Mouse (Mus musculus) embryonic facial prominence, embryonic 10.5 days (tissue): ENCODE results near the gene Ntm. TPM values are rescaled to one million over a fixed set of nuclear protein-coding genes. Genes with fewer than 3 reads are reported as not detected.

ENCODE experiments used
- DNase-seq: peaks from one replicate; pipeline ENCODE4 v3.0.0-alpha.2; 2017; ENCODE audit warnings: low spot score
- H3K27ac ChIP-seq: fragments of 300-500 bp; sonication (generic); replicated peaks from 2 replicates; pipeline ENCODE4 v1.5.1; 2016; ENCODE audit warnings: mild to moderate bottlenecking
- H3K27me3 ChIP-seq: fragments of 300-500 bp; sonication (generic); replicated peaks from 2 replicates; pipeline ENCODE4 v1.6.1; 2016; ENCODE audit warnings: low read depth, mild to moderate bottlenecking; ENCODE audit not compliant: poor library complexity, severe bottlenecking
- H3K36me3 ChIP-seq: fragments of 300-500 bp; sonication (generic); replicated peaks from 2 replicates; pipeline ENCODE4 v1.6.1; 2016; ENCODE audit warnings: mild to moderate bottlenecking, moderate library complexity
- H3K4me1 ChIP-seq: fragments of 300-500 bp; sonication (generic); 2 replicates; pipeline ENCODE4 v1.6.1; 2016
- H3K4me3 ChIP-seq: fragments of 300-500 bp; sonication (generic); 2 replicates; pipeline ENCODE4 v1.5.1; 2016; ENCODE audit warnings: mild to moderate bottlenecking, moderate library complexity
- H3K9me3 ChIP-seq: fragments of 300-500 bp; sonication (generic); 2 replicates; pipeline ENCODE4 v1.6.1; 2016; ENCODE audit warnings: mild to moderate bottlenecking
- WGBS: fragments of 180-500 bp; shearing (Covaris S2); methylation state at CpG from one replicate; pipeline ENCODE4 v1.1.7; 2016; 5-methylcytosine and 5-hydroxymethylcytosine counted together
- polyA plus RNA-seq: library from polyadenylated mRNA; unstranded; fragments of >200 nt; fragmentation: Nextera tagmentation; extraction: Ambion mirVana; gene quantifications from 2 replicates; pipeline ENCODE4 v1.2.1, GENCODE M21; 2016

Ntm gene
- polyA plus RNA-seq, 1 experiment from 2014 or later = 8.1 TPM

- Histone ChIP-seq H3K9me3 (no peaks in the 10 kb centered on the region), H3K36me3 (no peaks in the 10 kb centered on the region), H3K27ac (no peak overlapping the region), H3K4me1 (no peaks in the 10 kb centered on the region), H3K27me3 (no peaks in the 10 kb centered on the region), H3K4me3 (no peak overlapping the region)
- no peak for DNase-seq
- whole genome bisulfite sequencing = 68% methylated on average over 2 of the region's 2 CpGs
Observed at GRCm38 (mm10) chr9:29516688-29517087, 446.3 kb downstream of the Ntm start.

DNA sequence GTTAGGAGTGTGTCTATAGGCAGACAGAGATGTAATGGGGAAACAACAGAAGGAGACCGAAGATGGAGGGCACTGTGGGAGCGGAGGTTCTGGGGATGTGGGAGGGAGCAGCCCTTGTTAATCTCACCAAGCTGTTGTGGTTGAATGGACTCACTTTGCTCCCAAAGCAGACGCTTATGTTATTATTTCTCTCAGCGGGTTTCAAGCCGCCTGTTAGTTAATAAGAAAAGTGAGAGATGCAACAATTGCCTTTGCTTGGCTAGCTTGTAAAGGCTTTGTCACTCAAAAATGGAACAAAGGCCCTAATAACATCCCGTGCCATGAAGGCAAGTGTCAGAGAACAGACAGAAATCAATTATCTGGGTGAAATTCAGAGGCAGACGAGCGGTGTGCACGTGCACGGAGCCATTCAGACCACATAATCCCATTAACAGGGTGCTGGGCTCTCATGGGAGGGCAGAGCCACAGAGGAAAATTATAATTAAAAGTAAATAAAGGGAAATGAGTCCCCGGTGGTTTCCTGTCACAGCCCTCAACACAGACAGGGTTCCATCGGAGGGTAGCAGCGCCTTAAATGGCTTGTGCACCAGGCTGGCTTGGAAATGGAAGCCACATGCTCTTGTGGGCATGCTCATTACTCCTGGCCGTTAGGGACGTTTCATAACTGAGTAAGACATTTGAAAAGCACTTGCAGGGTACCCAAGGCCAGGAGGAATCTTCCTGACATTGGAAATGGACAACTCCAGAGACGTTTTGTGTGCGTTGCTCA, 448.2 kb downstream of the Ntm start:
- Histone ChIP-seq H3K9me3 (no peaks in the 10 kb centered on the region), H3K36me3 (no peaks in the 10 kb centered on the region), H3K27ac (no peak overlapping the region), H3K27me3 (no peaks in the 10 kb centered on the region), H3K4me3 (no peak overlapping the region), H3K4me1 (no peaks in the 10 kb centered on the region)
- DNase-seq = no peak
- 69% methylated on average over 17 of the region's 17 CpGs for WGBS

DNA sequence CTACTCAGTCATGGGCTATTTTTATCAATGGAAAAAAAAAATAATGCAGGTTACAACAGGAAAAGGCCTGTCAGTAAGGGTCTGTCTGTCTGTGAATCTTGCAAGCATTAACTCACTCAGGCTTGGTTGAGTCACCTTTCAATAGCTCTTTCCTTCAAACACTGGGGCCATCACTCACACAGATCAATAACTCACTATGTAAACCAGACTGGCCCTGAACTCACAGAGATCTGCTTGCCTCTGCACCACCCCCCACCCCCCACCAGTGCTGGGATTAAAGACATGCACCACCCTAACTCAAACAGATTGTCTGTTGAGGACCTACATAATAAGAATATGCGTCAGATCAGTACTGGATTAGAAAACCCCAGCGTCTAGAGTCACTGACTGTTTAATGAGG, 466.9 kb downstream of the Ntm start:
- H3K4me3 ChIP-seq = no peak overlapping the region
- no peaks in the 10 kb centered on the region for H3K9me3 ChIP-seq
- DNase-seq = no peak
- 48% methylated on average over 2 of the region's 2 CpGs for WGBS
- no peak overlapping the region for H3K27ac ChIP-seq
- no peaks in the 10 kb centered on the region for H3K27me3 ChIP-seq
- H3K4me1 ChIP-seq = no peaks in the 10 kb centered on the region
- no peaks in the 10 kb centered on the region for H3K36me3 ChIP-seq

GRCm38 (mm10) chr9:29482272-29482671, 480.7 kb downstream of the Ntm start:
- WGBS = 92% methylated on average over 2 of the region's 2 CpGs
- no peaks in the 10 kb centered on the region for H3K4me1 ChIP-seq
- 0 out of 2 replicates have a peak, but pooled peaks cover 3% of the 10 kb centered on the region for H3K27me3 ChIP-seq
- no peaks in the 10 kb centered on the region for H3K36me3 ChIP-seq
- no peaks in the 10 kb centered on the region for H3K9me3 ChIP-seq
- H3K4me3 ChIP-seq = no peak overlapping the region
- no peak for DNase-seq
- no peak overlapping the region for H3K27ac ChIP-seq

DNA sequence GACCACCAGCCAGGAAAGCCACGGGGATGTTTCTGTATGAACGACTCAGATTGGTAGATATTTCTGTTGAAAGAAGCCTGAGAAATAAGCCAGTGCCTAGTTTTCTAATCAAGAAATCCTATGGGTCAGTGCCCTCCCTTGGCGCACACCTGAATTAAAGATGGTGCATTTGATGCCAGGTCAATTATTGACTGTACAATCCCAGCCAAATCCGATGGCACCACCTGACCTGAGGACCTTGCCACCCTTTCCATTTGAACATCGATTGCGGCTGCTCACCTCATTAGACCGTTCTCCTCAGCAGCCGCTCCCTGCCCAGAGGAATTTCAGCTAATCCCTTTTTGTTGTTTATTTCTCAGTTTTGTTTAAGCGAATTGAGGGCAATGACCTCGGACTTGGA, 483.9 kb downstream of the Ntm start:
- no peak for DNase-seq
- 76% methylated on average over 10 of the region's 10 CpGs for WGBS
- Histone ChIP-seq H3K36me3 (no peaks in the 10 kb centered on the region), H3K4me1 (no peaks in the 10 kb centered on the region), H3K27ac (no peak overlapping the region), H3K27me3 (0 out of 2 replicates have a peak, but pooled peaks cover 3% of the 10 kb centered on the region), H3K9me3 (no peaks in the 10 kb centered on the region), H3K4me3 (no peak overlapping the region)

- WGBS = 51% methylated on average over 6 of the region's 6 CpGs
- no peak overlapping the region for H3K4me3 ChIP-seq
- H3K4me1 ChIP-seq = no peaks in the 10 kb centered on the region
- H3K36me3 ChIP-seq = no peaks in the 10 kb centered on the region
- H3K27ac ChIP-seq = no peak overlapping the region
- 0 out of 2 replicates have a peak, but pooled peaks cover 3% of the 10 kb centered on the region for H3K27me3 ChIP-seq
- DNase-seq = no peak
- no peaks in the 10 kb centered on the region for H3K9me3 ChIP-seq
Observed at GRCm38 (mm10) chr9:29477219-29477618, 485.7 kb downstream of the Ntm start.

GRCm38 (mm10) chr9:29473418-29473817, 489.5 kb downstream of the Ntm start:
- Histone ChIP-seq H3K27ac (no peak overlapping the region), H3K4me3 (no peak overlapping the region), H3K27me3 (0 out of 2 replicates have a peak, but pooled peaks cover 3% of the 10 kb centered on the region), H3K36me3 (no peaks in the 10 kb centered on the region), H3K4me1 (no peaks in the 10 kb centered on the region), H3K9me3 (no peaks in the 10 kb centered on the region)
- no peak for DNase-seq

GRCm38 (mm10) chr9:29472226-29472625, 490.7 kb downstream of the Ntm start:
- no peaks in the 10 kb centered on the region for H3K27me3 ChIP-seq
- no peaks in the 10 kb centered on the region for H3K4me1 ChIP-seq
- H3K9me3 ChIP-seq = no peaks in the 10 kb centered on the region
- 67% methylated on average over 4 of the region's 4 CpGs for WGBS
- H3K36me3 ChIP-seq = no peaks in the 10 kb centered on the region
- H3K4me3 ChIP-seq = no peak overlapping the region
- no peak overlapping the region for H3K27ac ChIP-seq
- no peak for DNase-seq

DNA sequence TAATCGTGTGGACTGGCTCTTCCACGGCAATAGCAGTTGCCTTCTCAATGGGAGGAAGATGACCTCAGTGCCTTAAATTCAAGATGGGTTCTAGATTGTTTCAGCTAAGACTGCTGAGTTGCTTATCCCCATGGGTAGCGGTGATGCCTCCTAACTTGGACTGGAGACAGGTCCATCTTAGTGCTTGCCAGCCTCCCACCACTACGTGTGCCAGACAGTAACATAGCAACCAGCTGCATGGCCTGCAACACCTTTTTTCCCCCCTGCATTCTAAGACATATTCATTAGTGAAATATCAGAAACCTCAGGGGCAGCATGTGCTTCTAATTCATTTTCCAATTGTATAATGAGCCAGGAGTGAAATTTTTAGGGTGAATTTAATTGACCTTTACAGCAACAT, 498.2 kb downstream of the Ntm start:
- Histone ChIP-seq H3K36me3 (no peaks in the 10 kb centered on the region), H3K4me1 (peaks cover 11% of the 10 kb centered on the region), H3K27me3 (no peaks in the 10 kb centered on the region), H3K27ac (no peak overlapping the region), H3K4me3 (no peak overlapping the region), H3K9me3 (no peaks in the 10 kb centered on the region)
- 84% methylated on average over 4 of the region's 4 CpGs for WGBS
- DNase-seq = no peak

GRCm38 (mm10) chr9:29462970-29463593, 499.9 kb downstream of the Ntm start:
- no peak for DNase-seq
- no peaks in the 10 kb centered on the region for H3K36me3 ChIP-seq
- no peaks in the 10 kb centered on the region for H3K27me3 ChIP-seq
- no peaks in the 10 kb centered on the region for H3K9me3 ChIP-seq
- 81% methylated on average over 10 of the region's 10 CpGs for WGBS
- H3K27ac ChIP-seq = no peak overlapping the region
- H3K4me1 ChIP-seq = peaks cover 12% of the 10 kb centered on the region
- no peak overlapping the region for H3K4me3 ChIP-seq

GRCm38 (mm10) chr9:29457976-29458572, 504.9 kb downstream of the Ntm start:
- Histone ChIP-seq H3K27me3 (no peaks in the 10 kb centered on the region; the same call in 1 of the 2 replicates), H3K9me3 (no peaks in the 10 kb centered on the region), H3K27ac (no peak overlapping the region), H3K36me3 (no peaks in the 10 kb centered on the region), H3K4me1 (peaks cover 16% of the 10 kb centered on the region), H3K4me3 (no peak overlapping the region)
- peak; percentile 81 for DNase-seq
- 16% methylated on average over 5 of the region's 5 CpGs for WGBS

- no peaks in the 10 kb centered on the region; the same call in 1 of the 2 replicates for H3K27me3 ChIP-seq
Observed at GRCm38 (mm10) chr9:29456014-29456413, 506.9 kb downstream of the Ntm start.

GRCm38 (mm10) chr9:29451232-29451631, 511.7 kb downstream of the Ntm start:
- no peak overlapping the region for H3K4me3 ChIP-seq
- H3K27ac ChIP-seq = no peak overlapping the region
- no peaks in the 10 kb centered on the region for H3K4me1 ChIP-seq
- H3K27me3 ChIP-seq = no peaks in the 10 kb centered on the region
- no peaks in the 10 kb centered on the region for H3K9me3 ChIP-seq
- H3K36me3 ChIP-seq = no peaks in the 10 kb centered on the region
- DNase-seq = no peak
- 77% methylated on average over 1 of the region's 1 CpGs for WGBS

More at GRCm38 (mm10) chr9:29456014-29456413, 506.9 kb downstream of the Ntm start:
- Histone ChIP-seq H3K36me3 (no peaks in the 10 kb centered on the region), H3K4me1 (peaks cover 11% of the 10 kb centered on the region), H3K27ac (no peak overlapping the region), H3K4me3 (no peak overlapping the region), H3K9me3 (no peaks in the 10 kb centered on the region)
- WGBS = 86% methylated on average over 7 of the region's 7 CpGs
- DNase-seq = no peak
